Mouse (Mus musculus) CH12.LX (cell line): Measurements from ENCODE around the gene Snapc1. TPM values are rescaled to one million over a fixed set of nuclear protein-coding genes. Genes with fewer than 3 reads are reported as not detected.

Experiments used
- DNase-seq: peaks from one replicate; pipeline ENCODE4 v3.0.0-alpha.2; 2013; ENCODE audit errors: extremely low read depth
- H3K27ac ChIP-seq: 2 replicates; pipeline ENCODE4 v1.5.1; 2012; ENCODE audit warnings: low read depth, mild to moderate bottlenecking, control low read depth, moderate library complexity; ENCODE audit not compliant: insufficient read depth
- H3K27me3 ChIP-seq: replicated peaks from 2 replicates; pipeline ENCODE3; 2012; ENCODE audit warnings: inconsistent platforms
- H3K36me3 ChIP-seq, 2 experiments: replicated peaks in 1 of 2; 2 replicates each; pipeline versions ENCODE3 to v1.6.1; 2012; ENCODE audit warnings: inconsistent platforms in 1 of 2, low read length in 1 of 2, mild to moderate bottlenecking in 1 of 2, mixed read lengths in 1 of 2, moderate library complexity in 1 of 2; ENCODE audit not compliant: control insufficient read depth in 1 of 2, insufficient read depth in 1 of 2
- H3K4me1 ChIP-seq, 2 experiments: 2 replicates each; pipeline ENCODE4 v1.6.1; 2012; ENCODE audit warnings: inconsistent platforms in 1 of 2, moderate library complexity in 1 of 2; ENCODE audit not compliant: insufficient read depth in 2 of 2, control insufficient read depth in 1 of 2
- H3K4me2 ChIP-seq: 2 replicates; pipeline ENCODE4 v1.6.1; 2012; ENCODE audit warnings: low read depth, mild to moderate bottlenecking, control low read depth; ENCODE audit not compliant: poor library complexity, insufficient read depth, severe bottlenecking
- H3K4me3 ChIP-seq, 3 experiments: fragments of 150-350 bp in 1 of 3; sonication (generic) in 1 of 3; replicated peaks in 1 of 3; 2 replicates each; pipeline versions ENCODE3 to v1.5.1; 2011 to 2012; ENCODE audit warnings: low read depth in 2 of 3, low read length in 2 of 3, mild to moderate bottlenecking in 2 of 3, moderate library complexity in 2 of 3, control low read depth in 1 of 3, improper control_type of control experiment in 1 of 3, inconsistent platforms in 1 of 3, mixed read lengths in 1 of 3; ENCODE audit not compliant: poor library complexity in 1 of 3
- H3K79me2 ChIP-seq: replicated peaks from 2 replicates; pipeline ENCODE4 v1.6.1; 2012; ENCODE audit warnings: mild to moderate bottlenecking, moderate library complexity; ENCODE audit not compliant: control insufficient read depth, poor library complexity, insufficient read depth, severe bottlenecking; ENCODE audit errors: extremely low read depth
- H3K9ac ChIP-seq: 2 replicates; pipeline ENCODE4 v1.6.1; 2012; ENCODE audit warnings: low read depth, mild to moderate bottlenecking, control low read depth, moderate library complexity; ENCODE audit not compliant: insufficient read depth
- H3K9me3 ChIP-seq: replicated peaks from 2 replicates; pipeline ENCODE3; 2012; ENCODE audit warnings: low read length, inconsistent platforms, mixed read lengths
- BHLHE40 ChIP-seq: IDR thresholded peaks from 2 replicates; pipeline ENCODE4 v1.6.1; 2011; ENCODE audit warnings: mild to moderate bottlenecking, low read depth, low read length, improper control_type of control experiment
- CTCF ChIP-seq, 2 experiments: IDR thresholded peaks in 1 of 2; conservative IDR thresholded peaks in 1 of 2; 2 replicates each; pipeline ENCODE4 v1.5.1; 2011 to 2012; ENCODE audit warnings: low read depth in 2 of 2, low read length in 2 of 2, improper control_type of control experiment in 1 of 2, inconsistent platforms in 1 of 2, mild to moderate bottlenecking in 1 of 2, moderate library complexity in 1 of 2
- E2F4 ChIP-seq: IDR thresholded peaks from 2 replicates; pipeline ENCODE4 v1.6.1; 2011; ENCODE audit warnings: low read depth, low read length, improper control_type of control experiment; ENCODE audit not compliant: insufficient replicate concordance
- JUN ChIP-seq: IDR thresholded peaks from 2 replicates; pipeline ENCODE4 v1.6.1; 2011; ENCODE audit warnings: low read depth, mild to moderate bottlenecking, low read length, improper control_type of control experiment, moderate library complexity; ENCODE audit not compliant: insufficient read depth
- JUND ChIP-seq: conservative IDR thresholded peaks from 2 replicates; pipeline ENCODE4 v1.6.1; 2011; ENCODE audit warnings: low read depth, low read length, improper control_type of control experiment
- MYC ChIP-seq: IDR thresholded peaks from 2 replicates; pipeline ENCODE4 v1.6.1; 2011; ENCODE audit warnings: low read depth, mild to moderate bottlenecking, improper control_type of control experiment, low read length
- NELFE ChIP-seq: IDR thresholded peaks from 2 replicates; pipeline ENCODE4 v1.6.1; 2011; ENCODE audit warnings: low read depth, low read length, improper control_type of control experiment
- PAX5 ChIP-seq: IDR thresholded peaks from 2 replicates; pipeline ENCODE4 v1.6.1; 2012; ENCODE audit warnings: low read length, inconsistent platforms, mixed read lengths
- POLR2AphosphoS2 ChIP-seq: IDR thresholded peaks from 2 replicates; pipeline ENCODE4 v1.6.1; 2011; ENCODE audit warnings: low read depth, low read length, improper control_type of control experiment
- RAD21 ChIP-seq: IDR thresholded peaks from 2 replicates; pipeline ENCODE4 v1.6.1; 2011; ENCODE audit warnings: low read depth, mild to moderate bottlenecking, low read length, improper control_type of control experiment, moderate library complexity
- RCOR1 ChIP-seq: conservative IDR thresholded peaks from 2 replicates; pipeline ENCODE4 v1.6.1; 2012; ENCODE audit warnings: low read depth, mild to moderate bottlenecking, inconsistent platforms, low read length, improper control_type of control experiment
- SMC3 ChIP-seq: IDR thresholded peaks from 2 replicates; pipeline ENCODE4 v1.6.1; 2011; ENCODE audit warnings: low read depth, low read length, improper control_type of control experiment
- USF1 ChIP-seq: IDR thresholded peaks from 2 replicates; pipeline ENCODE4 v1.6.1; 2014; ENCODE audit warnings: low read depth, mild to moderate bottlenecking, inconsistent platforms, low read length, improper control_type of control experiment
- USF2 ChIP-seq: conservative IDR thresholded peaks from 2 replicates; pipeline ENCODE4 v1.6.1; 2011; ENCODE audit warnings: low read depth, low read length, improper control_type of control experiment
- dilution Hi-C: fragments of 300-500 bp; cut with MboI; formaldehyde crosslinking; loops from 2 replicates; pipeline ENCODE4 v1.14.3; 2020; ENCODE audit warnings: low sequenced_read_pairs; ENCODE audit not compliant: extremely low pct_unique_long_range_greater_than_20kb, extremely low pct_ligation_motif_present
- in situ Hi-C: fragments of 300-500 bp; cut with MboI; formaldehyde crosslinking; loops from 3 replicates; pipeline ENCODE4 v1.14.3; 2019; ENCODE audit warnings: low sequenced_read_pairs, low pct_ligation_motif_present, low pct_unique_long_range_greater_than_20kb, mixed read lengths
- polyA plus RNA-seq: library from polyadenylated mRNA; unstranded; fragments of >175 nt; gene quantifications from 2 replicates; pipeline ENCODE4 v1.2.1, GENCODE M21; 2012; ENCODE audit warnings: low read depth; ENCODE audit not compliant: insufficient read length
- total RNA-seq, 2 experiments: library from RNA; depleted of rRNA; stranded (reverse); fragments of 300-350 nt in 1 of 2; fragments of >200 nt in 1 of 2; gene quantifications; 2 replicates each; pipeline ENCODE4 v1.2.3; 2012 to 2014

Snapc1 gene
- total and polyA plus RNA-seq, 3 experiments, result 7.7 to 24.0 (median 9.7) TPM

GRCm38 (mm10) chr12:73918479-73918878, 45.8 kb upstream of the Snapc1 start:
- no peaks in the 10 kb centered on the region for H3K9me3 ChIP-seq
- H3K4me1 ChIP-seq, result peaks cover 0 to 14% of the 10 kb centered on the region in 2 experiments; a peak in 2 of 4 replicates
- H3K9ac ChIP-seq, result no peak overlapping the region
- H3K4me3 ChIP-seq, result no peak overlapping the region
- H3K36me3 ChIP-seq, result peaks cover 0 to 1% of the 10 kb centered on the region in 2 experiments
- in situ Hi-C loops, result no loop called here
- H3K79me2 ChIP-seq, result peaks cover 11% of the 10 kb centered on the region
- H3K27me3 ChIP-seq, result no peaks in the 10 kb centered on the region
- TF ChIP-seq RAD21 (no peak), JUND (no peak), BHLHE40 (no peak), PAX5 (no peak)
- no peak overlapping the region for H3K4me2 ChIP-seq
- dilution Hi-C loops, result no loop called here
- DNase-seq, result no peak
- no peak overlapping the region for H3K27ac ChIP-seq

- Histone ChIP-seq H3K27ac (no peak overlapping the region), H3K36me3 (peaks cover 25 to 75% of the 10 kb centered on the region in 2 experiments), H3K27me3 (no peaks in the 10 kb centered on the region), H3K4me1 (no peaks in the 10 kb centered on the region), H3K4me3 (no peak overlapping the region), H3K4me2 (no peak overlapping the region), H3K79me2 (no peaks in the 10 kb centered on the region), H3K9ac (no peak overlapping the region), H3K9me3 (no peaks in the 10 kb centered on the region)
- dilution Hi-C loops (no loop called here), in situ Hi-C loops (no loop called here)
- TF ChIP-seq USF2, result no peak
- no peak for TF ChIP-seq NELFE
- TF ChIP-seq RCOR1, result no peak
- TF ChIP-seq BHLHE40, result no peak
- no peak for TF ChIP-seq POLR2AphosphoS2
- no peak for TF ChIP-seq MYC
- no peak for TF ChIP-seq E2F4
- DNase-seq, result no peak
These were observed 34.0 kb upstream of the Snapc1 start for GRCm38 (mm10) chr12:73930266-73930665.

GRCm38 (mm10) chr12:73931274-73931673, 33.0 kb upstream of the Snapc1 start:
- H3K36me3 ChIP-seq, result peaks cover 25 to 76% of the 10 kb centered on the region in 2 experiments
- dilution Hi-C loops, result no loop called here
- no peak overlapping the region for H3K4me3 ChIP-seq
- H3K4me1 ChIP-seq, result no peaks in the 10 kb centered on the region
- in situ Hi-C loops, result no loop called here
- H3K4me2 ChIP-seq, result no peak overlapping the region
- no peak overlapping the region for H3K27ac ChIP-seq
- H3K79me2 ChIP-seq, result no peaks in the 10 kb centered on the region
- 0 out of 2 replicates have a peak, but pooled peaks have one; percentile 24 for TF ChIP-seq NELFE
- TF ChIP-seq RAD21, result peak; percentile 12
- TF ChIP-seq CTCF (conservative IDR thresholded peaks at IDR 0.05 in 1 of 2, IDR thresholded peaks at IDR 0.05 in 1 of 2; ENCODE audit: low read depth in 2 of 2, low read length in 2 of 2), result peak in 1 of 2 experiments; percentile 75; a peak in 2 of 4 replicates
- TF ChIP-seq SMC3, result peak; percentile 50
- TF ChIP-seq JUN, result no peak
- TF ChIP-seq MYC, result peak; percentile 67; the same call in 1 of the 2 replicates
- TF ChIP-seq USF1, result no peak
- H3K9me3 ChIP-seq, result no peaks in the 10 kb centered on the region
- no peak overlapping the region for H3K9ac ChIP-seq
- no peaks in the 10 kb centered on the region for H3K27me3 ChIP-seq
- peak; percentile 53 for DNase-seq
